Mouse (Mus musculus) hematopoietic stem cell, adult 5-6 weeks (primary cell): ENCODE measurements around the gene Ccdc148. TPM values are rescaled to one million over a fixed set of nuclear protein-coding genes. Genes with fewer than 3 reads are reported as not detected.

Experiments used
- ATAC-seq, 2 experiments: fragments of 125-278 bp in 1 of 2; replicated peaks in 1 of 2; 2 replicates each; pipeline ENCODE4 v1.8.0; 2016 to 2017; ENCODE audit warnings: inconsistent platforms in 2 of 2, mild to moderate bottlenecking in 2 of 2, moderate number of reproducible peaks in 2 of 2, low read depth in 1 of 2, moderate TSS enrichment in 1 of 2; ENCODE audit not compliant: low FRiP score in 2 of 2, poor library complexity in 2 of 2, severe bottlenecking in 2 of 2, insufficient read depth in 1 of 2, low TSS enrichment in 1 of 2
- total RNA-seq: library from RNA; stranded (forward); fragments of 172-1452, 232-1000 nt; gene quantifications from 2 replicates; pipeline ENCODE4 v1.2.3, GENCODE M21; 2017

The Ccdc148 gene
- total RNA-seq, 1 experiment from 2014 or later, result 0.45 TPM

DNA sequence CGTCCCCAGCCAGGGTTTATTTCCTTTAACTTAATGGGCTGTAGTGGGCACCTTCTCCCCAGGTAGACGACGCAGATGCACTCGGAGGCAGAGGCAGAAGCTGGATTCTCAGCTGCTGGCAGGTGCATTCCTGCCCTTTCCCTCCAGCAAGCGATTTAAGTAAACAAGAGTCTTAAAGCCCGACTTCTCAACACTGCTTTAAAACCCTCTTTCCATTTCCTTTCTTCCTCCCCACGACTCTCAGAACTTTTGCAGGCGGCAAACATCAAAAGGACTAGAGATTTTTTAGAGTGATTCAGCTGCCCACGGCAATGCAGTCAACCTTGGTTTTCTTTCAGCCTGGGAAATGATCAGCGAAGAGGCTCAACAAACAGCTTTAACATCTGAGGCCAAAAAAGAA is 316.0 kb downstream of the Ccdc148 start:
- ATAC-seq, result no peak

DNA sequence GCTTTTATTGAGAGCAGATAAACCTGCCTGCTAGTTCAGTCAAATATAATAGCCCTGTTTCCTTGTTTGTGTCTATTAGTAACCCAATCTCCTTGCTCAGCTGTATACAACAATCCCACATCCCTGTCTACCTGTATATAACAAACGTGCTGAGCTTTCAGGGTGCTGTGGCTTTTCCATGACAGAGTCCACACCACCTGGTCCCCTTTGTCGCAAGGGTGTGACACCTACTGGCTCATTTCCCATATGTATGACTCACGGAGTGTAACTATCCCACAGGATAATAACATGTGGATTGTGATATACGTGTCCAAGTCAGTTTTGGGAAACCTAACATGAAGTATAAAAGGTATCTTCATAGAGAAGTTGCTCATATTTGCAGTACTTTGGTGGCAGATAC is 318.0 kb downstream of the Ccdc148 start:
- ATAC-seq, result no peak

DNA sequence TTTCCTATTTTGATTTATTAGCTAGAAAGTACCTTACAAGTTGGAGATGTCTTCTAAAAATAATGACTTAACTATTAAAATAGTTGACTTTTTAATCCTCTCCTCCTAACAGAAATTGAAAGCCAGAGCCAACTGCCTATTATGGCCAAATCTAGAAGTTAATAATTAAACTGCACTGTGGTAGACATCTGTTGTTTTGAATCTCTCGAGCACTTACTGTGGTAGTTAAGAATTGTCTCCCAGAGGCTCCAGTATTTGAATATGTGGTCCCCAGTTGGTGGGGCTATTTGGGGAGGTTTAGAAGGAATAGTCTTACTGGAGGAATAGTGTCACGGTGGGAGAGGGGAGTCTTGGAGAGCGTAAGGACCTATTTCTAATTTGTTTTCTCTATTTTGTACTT is 319.5 kb downstream of the Ccdc148 start:
- no peak for ATAC-seq

DNA sequence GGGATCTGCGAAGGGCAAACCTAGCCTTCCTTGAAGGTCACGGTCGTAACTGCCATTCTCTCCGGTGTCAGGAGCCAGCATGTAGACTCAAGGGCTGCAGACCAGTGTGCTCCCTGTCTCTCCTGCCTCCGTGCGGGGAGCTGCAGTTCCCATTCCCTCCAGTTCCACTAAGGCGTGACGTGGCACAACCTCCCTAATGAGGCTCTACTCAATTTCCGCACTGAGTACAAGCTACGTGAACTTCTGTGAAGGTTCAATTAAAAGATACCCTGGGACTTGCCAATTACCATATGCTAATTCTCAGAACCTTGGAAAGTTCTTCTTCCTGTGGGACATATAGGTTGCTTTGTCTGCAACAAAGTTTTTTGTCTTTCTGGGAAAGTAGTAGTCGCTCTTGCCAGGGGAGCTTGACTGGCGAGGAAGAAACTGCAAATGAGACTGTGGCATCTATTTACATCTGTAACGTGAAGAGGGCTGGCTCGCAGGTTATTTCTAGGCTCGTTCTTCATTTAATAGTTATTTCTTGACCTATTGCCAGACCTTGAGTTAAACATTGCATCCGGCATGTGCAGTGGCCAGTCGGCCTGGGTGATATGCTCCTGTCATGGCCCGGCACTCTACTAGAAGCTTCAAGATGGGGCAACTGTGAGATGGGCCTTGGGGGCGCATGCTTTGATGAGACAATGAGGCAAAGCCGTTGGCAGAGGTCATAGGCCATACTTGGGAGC is 328.1 kb downstream of the Ccdc148 start:
- no peak for ATAC-seq

DNA sequence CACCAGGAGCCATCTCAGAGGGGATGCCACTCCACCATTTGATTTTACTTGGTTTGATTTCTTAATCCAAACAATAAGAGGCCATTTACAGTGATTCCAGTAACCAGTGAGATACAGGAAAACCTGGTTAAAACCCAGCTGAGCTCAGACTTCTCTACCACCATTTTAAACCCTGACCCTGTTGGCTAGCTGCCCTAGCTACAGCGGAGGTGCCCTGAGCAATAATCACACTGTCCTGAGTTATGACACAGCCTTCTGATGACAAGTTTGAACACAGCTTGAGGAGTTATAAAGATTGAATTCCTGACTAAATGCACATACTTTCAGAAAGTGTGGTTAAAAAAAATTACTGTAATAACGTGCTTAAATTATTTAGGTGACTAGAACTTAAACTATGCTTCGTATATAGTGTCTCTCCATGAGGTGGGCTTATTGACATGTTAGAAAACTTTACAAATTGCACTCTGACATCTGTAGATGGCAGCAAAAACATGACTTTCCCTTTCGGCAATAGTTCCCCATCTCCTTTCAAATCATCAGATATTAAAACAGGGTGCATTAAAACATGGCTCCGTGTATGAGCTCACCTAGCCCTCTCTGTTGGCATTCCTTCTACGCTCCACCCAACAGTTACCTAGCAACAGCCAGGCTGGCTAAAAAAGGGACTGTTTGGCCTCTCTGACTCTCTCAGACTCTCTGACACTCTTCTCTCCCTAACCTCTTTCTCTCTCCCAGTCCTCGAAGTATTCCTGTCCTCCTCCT is 330.3 kb downstream of the Ccdc148 start:
- peak in 1 of 2 experiments; percentile 32; a peak in 1 of 4 replicates for ATAC-seq

- ATAC-seq, result no peak
Measured at GRCm38 (mm10) chr2:58828910-58829600, 331.4 kb downstream of the Ccdc148 start.

DNA sequence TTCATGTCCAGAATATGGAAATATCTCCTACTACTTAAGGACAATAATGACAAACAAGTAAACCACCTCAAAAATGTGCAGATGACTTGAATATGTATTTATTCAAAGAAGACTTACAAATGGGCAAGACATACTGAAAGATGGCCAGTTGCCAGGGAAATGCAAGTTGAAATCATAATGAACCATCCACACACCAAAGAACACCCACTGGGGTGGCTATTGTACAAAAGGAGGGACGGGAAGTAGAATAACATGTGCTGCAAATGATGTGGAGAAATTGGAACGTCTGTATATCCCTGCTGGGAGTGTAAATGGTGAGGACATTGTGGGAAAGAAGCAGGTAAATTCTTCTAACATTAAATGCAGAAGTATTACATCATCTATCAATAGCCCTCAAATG is 347.5 kb downstream of the Ccdc148 start:
- ATAC-seq, result no peak

GRCm38 (mm10) chr2:58799623-58800022 is 360.9 kb downstream of the Ccdc148 start:
- no peak for ATAC-seq

- ATAC-seq, result no peak
Measured at GRCm38 (mm10) chr2:58799126-58799525, 361.4 kb downstream of the Ccdc148 start.

DNA sequence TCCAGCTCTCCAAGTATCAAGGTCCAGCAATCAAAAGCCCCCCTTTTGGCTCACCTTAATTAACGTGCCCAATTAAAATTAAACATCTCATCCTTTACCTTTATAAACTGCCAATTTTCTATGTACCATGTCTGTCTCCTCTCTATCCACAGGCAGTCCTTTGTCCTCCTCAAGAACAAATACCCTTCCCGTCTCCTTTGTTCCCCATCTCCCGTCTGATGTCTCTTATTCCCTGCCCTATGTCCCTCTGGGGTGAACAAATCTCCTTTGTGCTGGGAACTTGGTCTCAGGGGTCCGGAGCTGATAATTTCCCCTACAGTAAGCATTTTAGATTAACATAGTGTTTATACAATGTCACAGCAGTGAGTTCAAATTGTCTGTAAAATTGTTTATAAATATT is 363.0 kb downstream of the Ccdc148 start:
- ATAC-seq, result no peak

- ATAC-seq, result no peak
Measured at GRCm38 (mm10) chr2:58795432-58795831, 365.1 kb downstream of the Ccdc148 start.

- ATAC-seq, result no peak
Measured at GRCm38 (mm10) chr2:58794489-58794888, 366.0 kb downstream of the Ccdc148 start.

DNA sequence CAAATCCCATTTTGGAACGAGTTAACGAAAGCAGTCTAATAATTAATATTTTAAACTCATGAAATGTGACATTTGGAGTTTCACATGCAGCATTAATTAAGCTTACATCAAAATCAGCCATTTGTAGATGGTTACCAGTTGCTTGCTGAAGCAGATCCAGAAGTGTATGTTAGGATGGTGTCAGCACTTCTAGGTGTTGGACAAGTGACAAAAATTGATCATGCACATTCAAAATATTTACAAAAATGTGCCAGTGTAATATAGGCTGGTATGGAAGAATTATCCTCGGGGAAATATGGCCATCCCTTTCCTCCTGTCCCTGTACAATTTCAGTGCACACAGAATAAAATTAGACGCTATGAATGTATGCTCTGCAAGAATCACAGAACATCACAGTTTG is 370.1 kb downstream of the Ccdc148 start:
- no peak for ATAC-seq

DNA sequence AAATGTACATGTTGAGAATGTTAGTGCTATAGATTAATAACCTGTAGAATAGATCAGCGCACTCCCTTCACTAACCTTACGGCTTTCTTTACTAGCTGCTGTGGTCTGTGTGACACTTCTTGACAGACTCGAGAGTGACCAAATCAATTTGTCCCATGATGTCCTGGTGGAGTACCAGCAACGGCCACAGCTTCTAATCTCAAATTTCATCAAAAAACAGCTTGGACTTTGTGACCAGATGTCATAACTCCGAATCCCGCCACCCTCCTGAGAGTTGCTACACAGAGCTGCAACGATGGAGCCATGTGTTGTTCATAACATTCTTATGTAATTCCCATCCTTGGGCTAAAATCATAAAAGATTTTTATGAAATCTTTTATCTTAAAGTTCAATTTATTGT is 370.5 kb downstream of the Ccdc148 start:
- ATAC-seq, result no peak

GRCm38 (mm10) chr2:58787360-58787759 is 373.1 kb downstream of the Ccdc148 start:
- no peak for ATAC-seq

DNA sequence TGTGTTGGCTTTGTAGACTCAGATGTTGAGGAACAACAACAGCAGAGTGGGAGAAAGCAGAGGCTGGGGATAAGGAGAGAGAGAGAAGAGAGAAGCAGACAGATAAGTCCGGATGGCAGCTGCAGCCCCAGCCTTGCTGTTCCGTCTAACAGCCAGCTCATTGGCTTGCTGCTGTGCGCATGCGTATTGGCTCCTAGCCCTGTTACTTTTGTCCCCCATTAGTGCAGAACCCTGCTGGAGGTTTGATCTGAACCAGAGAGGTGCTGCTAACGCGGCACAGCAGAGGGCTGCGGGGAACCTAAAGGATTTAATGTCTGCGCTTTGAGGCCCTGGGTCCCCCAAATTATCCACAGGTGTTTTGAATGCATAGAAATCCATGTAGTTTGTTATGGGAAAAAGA is 373.8 kb downstream of the Ccdc148 start:
- ATAC-seq, result no peak

GRCm38 (mm10) chr2:58786177-58786576 is 374.3 kb downstream of the Ccdc148 start:
- no peak for ATAC-seq

DNA sequence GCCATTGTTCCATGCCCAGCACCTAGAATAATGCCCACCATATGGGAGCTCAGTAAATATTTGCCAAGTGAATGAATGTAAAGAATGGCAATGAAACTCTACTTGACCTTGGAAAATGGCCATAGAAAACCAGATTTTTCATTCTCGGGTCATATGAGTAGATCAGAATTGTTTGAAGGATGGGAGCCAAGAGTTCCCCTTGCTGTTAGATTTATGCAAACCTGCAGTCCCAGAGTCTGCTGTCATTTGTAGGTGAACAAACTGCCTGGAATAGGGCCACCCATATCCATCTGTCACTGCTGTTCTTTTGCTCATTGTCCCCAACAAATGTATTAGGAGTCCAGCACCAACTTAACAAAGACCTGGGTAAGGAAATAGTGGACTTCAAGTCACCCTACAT is 377.0 kb downstream of the Ccdc148 start:
- ATAC-seq, result no peak
